Mouse (Mus musculus) right cerebral cortex, postnatal 14 days (tissue): ENCODE results near the gene Depdc1b.

ENCODE experiments used
- DNase-seq: peaks from one replicate; pipeline ENCODE4 v3.0.0; 2022

Gene Depdc1b

GRCm38 (mm10) chr13:108315702-108316486, at the start of gene Depdc1b:
TSS of gene Depdc1b (plus strand) at chr13:108316332.
- peak; percentile 96 for DNase-seq

- no peak for DNase-seq
Observed at GRCm38 (mm10) chr13:108267841-108268634, 48.1 kb upstream of the Depdc1b start.

GRCm38 (mm10) chr13:108271458-108272148, 44.5 kb upstream of the Depdc1b start:
- DNase-seq, result no peak

- no peak for DNase-seq
Observed at GRCm38 (mm10) chr13:108272332-108272731, 43.8 kb upstream of the Depdc1b start.

- no peak for DNase-seq
Observed at GRCm38 (mm10) chr13:108273034-108273433, 43.1 kb upstream of the Depdc1b start.

GRCm38 (mm10) chr13:108273456-108273855, 42.7 kb upstream of the Depdc1b start:
- no peak for DNase-seq

- no peak for DNase-seq
Observed at GRCm38 (mm10) chr13:108276561-108276960, 39.6 kb upstream of the Depdc1b start.

- no peak for DNase-seq
Observed at GRCm38 (mm10) chr13:108277320-108277719, 38.8 kb upstream of the Depdc1b start.

- DNase-seq, result no peak
Observed at GRCm38 (mm10) chr13:108278592-108278991, 37.5 kb upstream of the Depdc1b start.

GRCm38 (mm10) chr13:108284312-108284711, 31.8 kb upstream of the Depdc1b start:
- no peak for DNase-seq

GRCm38 (mm10) chr13:108287953-108288352, 28.2 kb upstream of the Depdc1b start:
- no peak for DNase-seq

- no peak for DNase-seq
Observed at GRCm38 (mm10) chr13:108289436-108289835, 26.7 kb upstream of the Depdc1b start.

GRCm38 (mm10) chr13:108290314-108290713, 25.8 kb upstream of the Depdc1b start:
- no peak for DNase-seq

- DNase-seq, result no peak
Observed at GRCm38 (mm10) chr13:108297350-108298093, 18.6 kb upstream of the Depdc1b start.

GRCm38 (mm10) chr13:108298241-108298640, 17.9 kb upstream of the Depdc1b start:
- no peak for DNase-seq

- no peak for DNase-seq
Observed at GRCm38 (mm10) chr13:108300346-108300950, 15.7 kb upstream of the Depdc1b start.

GRCm38 (mm10) chr13:108301411-108301810, 14.7 kb upstream of the Depdc1b start:
- peak; percentile 6 for DNase-seq

- DNase-seq, result no peak
Observed at GRCm38 (mm10) chr13:108302957-108303675, 13.0 kb upstream of the Depdc1b start.

- no peak for DNase-seq
Observed at GRCm38 (mm10) chr13:108303841-108304240, 12.3 kb upstream of the Depdc1b start.

- DNase-seq, result no peak
Observed at GRCm38 (mm10) chr13:108304680-108305079, 11.5 kb upstream of the Depdc1b start.

- DNase-seq, result no peak
Observed at GRCm38 (mm10) chr13:108316487-108316903, 363 bp downstream of the Depdc1b start.
